ENCODE assay signal across 15 mouse cellular contexts in genomic region chr4:98050781-98051180, GRCm38 (mm10).
A peak's percentile ranks its signal among the peaks of the same experiment; 100 is the strongest.
DNase-seq lines count a peak whose midpoint lies in the region; ATAC-seq and TF ChIP-seq lines count a peak whose summit lies in the region.
"Had no signal": no experiment of that assay in that cellular context is flagged by ENCODE, and none has a peak within 500 bp of the region (broad histone marks: within the 10 kb centered on the region; RNA-seq: fewer than 3 reads in every experiment).

No protein-coding gene starts in this region.

- H3K36me3 ChIP-seq in intestine, embryonic 15.5 days, result no peaks in the 10 kb centered on the region
- no peaks in the 10 kb centered on the region for H3K36me3 ChIP-seq in intestine, postnatal 0 days (ENCODE audit: control insufficient read depth, insufficient read depth)
- H3K36me3 ChIP-seq in stomach, embryonic 14.5 days (ENCODE audit: control insufficient read depth, insufficient read depth, low read length), result no peaks in the 10 kb centered on the region
- H3K36me3 ChIP-seq in stomach, postnatal 0 days (ENCODE audit: control insufficient read depth, insufficient read depth, low read length), result no peaks in the 10 kb centered on the region
- no peaks in the 10 kb centered on the region; the same call in 1 of the 2 replicates for H3K36me3 ChIP-seq in limb, embryonic 11.5 days (ENCODE audit: control insufficient read depth, insufficient read depth, low read length)
- no peaks in the 10 kb centered on the region for H3K36me3 ChIP-seq in embryonic facial prominence, embryonic 10.5 days (replicated peaks)

- peaks cover 5% of the 10 kb centered on the region for H3K4me1 ChIP-seq in intestine, embryonic 15.5 days (replicated peaks)
- no peaks in the 10 kb centered on the region for H3K4me1 ChIP-seq in intestine, postnatal 0 days (replicated peaks; ENCODE audit: control insufficient read depth, insufficient read depth, low read length)
- peaks cover 19% of the 10 kb centered on the region; the same call in 1 of the 2 replicates for H3K4me1 ChIP-seq in stomach, embryonic 14.5 days (ENCODE audit: control insufficient read depth, insufficient read depth, low read length)
- H3K4me1 ChIP-seq in stomach, postnatal 0 days (replicated peaks; ENCODE audit: control insufficient read depth, insufficient read depth), result no peaks in the 10 kb centered on the region
- H3K4me1 ChIP-seq in limb, embryonic 11.5 days (ENCODE audit: control insufficient read depth, insufficient read depth, low read length), result peaks cover 22% of the 10 kb centered on the region
- peaks cover 21% of the 10 kb centered on the region for H3K4me1 ChIP-seq in embryonic facial prominence, embryonic 10.5 days

- no peaks in the 10 kb centered on the region for H3K27me3 ChIP-seq in intestine, embryonic 15.5 days (replicated peaks)
- H3K27me3 ChIP-seq in intestine, postnatal 0 days (replicated peaks; ENCODE audit: control insufficient read depth, insufficient read depth, low read length), result no peaks in the 10 kb centered on the region
- no peaks in the 10 kb centered on the region for H3K27me3 ChIP-seq in stomach, embryonic 14.5 days (ENCODE audit: control insufficient read depth, insufficient read depth, low read length)
- H3K27me3 ChIP-seq in stomach, postnatal 0 days (ENCODE audit: control insufficient read depth, insufficient read depth, low read length), result no peaks in the 10 kb centered on the region
- no peaks in the 10 kb centered on the region for H3K27me3 ChIP-seq in limb, embryonic 11.5 days (ENCODE audit: control insufficient read depth, insufficient read depth, low read length)
- H3K27me3 ChIP-seq in embryonic facial prominence, embryonic 10.5 days (replicated peaks; ENCODE audit: low read depth, poor library complexity, severe bottlenecking), result no peaks in the 10 kb centered on the region

- WGBS in intestine, embryonic 15.5 days, result 33% methylated on average over 10 of the region's 10 CpGs
- WGBS in intestine, postnatal 0 days, result 41% methylated on average over 10 of the region's 10 CpGs
- WGBS in stomach, embryonic 14.5 days, result 32% methylated on average over 10 of the region's 10 CpGs
- 56% methylated on average over 10 of the region's 10 CpGs for WGBS in stomach, postnatal 0 days
- WGBS in limb, embryonic 11.5 days, result 37% methylated on average over 10 of the region's 10 CpGs
- 80% methylated on average over 10 of the region's 10 CpGs for WGBS in embryonic facial prominence, embryonic 10.5 days

- TF ChIP-seq CTCF in intestine, postnatal 0 days (IDR thresholded peaks at IDR 0.05; ENCODE audit: low read depth), result no peak
- TF ChIP-seq CTCF in stomach, postnatal 0 days (IDR thresholded peaks at IDR 0.05; ENCODE audit: low read depth), result no peak

- H3K27ac ChIP-seq in intestine, embryonic 15.5 days, result no peak overlapping the region
- no peak overlapping the region for H3K27ac ChIP-seq in intestine, postnatal 0 days (ENCODE audit: low read depth, low read length)
- H3K27ac ChIP-seq in stomach, embryonic 14.5 days (ENCODE audit: low read length), result 0 out of 2 replicates have a peak overlapping the region, but pooled peaks have one; percentile 27
- H3K27ac ChIP-seq in stomach, postnatal 0 days (replicated peaks), result no peak overlapping the region
- H3K27ac ChIP-seq in limb, embryonic 11.5 days (replicated peaks; ENCODE audit: low read depth, low read length), result no peak overlapping the region; the same call in 1 of the 2 replicates
- no peak overlapping the region for H3K27ac ChIP-seq in embryonic facial prominence, embryonic 10.5 days (replicated peaks)
- H3K27ac ChIP-seq: layer of hippocampus, adult 2 months had no signal

- ATAC-seq in intestine, embryonic 15.5 days, result peak; percentile 49; the same call in 1 of the 2 replicates
- no peak for ATAC-seq in intestine, postnatal 0 days
- ATAC-seq in stomach, embryonic 14.5 days (ENCODE audit: insufficient number of reproducible peaks, insufficient read depth, low FRiP score, low read depth), result no peak
- no peak for ATAC-seq in stomach, postnatal 0 days (ENCODE audit: low FRiP score, low TSS enrichment)
- ATAC-seq in limb, embryonic 11.5 days (ENCODE audit: insufficient number of reproducible peaks, low FRiP score, low TSS enrichment, low read depth), result no peak
- ATAC-seq in erythroblast, adult 5-6 weeks (replicated peaks; ENCODE audit: low FRiP score, poor library complexity, severe bottlenecking), result no peak

- no peak overlapping the region for H3K4me3 ChIP-seq in intestine, embryonic 15.5 days (replicated peaks)
- no peak overlapping the region for H3K4me3 ChIP-seq in intestine, postnatal 0 days (ENCODE audit: low read depth, low read length)
- H3K4me3 ChIP-seq in stomach, embryonic 14.5 days (ENCODE audit: low read depth, low read length), result no peak overlapping the region
- no peak overlapping the region for H3K4me3 ChIP-seq in stomach, postnatal 0 days (ENCODE audit: low read depth, low read length)
- H3K4me3 ChIP-seq in limb, embryonic 11.5 days (ENCODE audit: low read depth, low read length), result no peak overlapping the region
- H3K4me3 ChIP-seq in embryonic facial prominence, embryonic 10.5 days, result no peak overlapping the region
- H3K4me3 ChIP-seq: layer of hippocampus, adult 2 months; myocyte had no signal

- no peak overlapping the region for H3K4me2 ChIP-seq in intestine, embryonic 15.5 days (replicated peaks)
- H3K4me2 ChIP-seq in intestine, postnatal 0 days (replicated peaks; ENCODE audit: low read depth), result no peak overlapping the region
- no peak overlapping the region for H3K4me2 ChIP-seq in stomach, embryonic 14.5 days (replicated peaks; ENCODE audit: low read depth, low read length)
- no peak overlapping the region for H3K4me2 ChIP-seq in stomach, postnatal 0 days (replicated peaks; ENCODE audit: low read depth)
- no peak overlapping the region for H3K4me2 ChIP-seq in limb, embryonic 11.5 days (ENCODE audit: low read depth, severe bottlenecking)

- DNase-seq in stomach, postnatal 0 days (ENCODE audit: low spot score), result no peak
- peak; percentile 60 for DNase-seq in limb, embryonic 11.5 days (ENCODE audit: low spot score)
- no peak for DNase-seq in cerebellum, adult 11 months
- DNase-seq in embryonic facial prominence, embryonic 10.5 days (ENCODE audit: low spot score), result no peak
- DNase-seq: adrenal gland, adult 8-10 months; cerebellum, adult 18-20 months; gastrocnemius, postnatal 25 days; kidney, adult 2 months; lung, adult 2 months had no signal

- no peaks in the 10 kb centered on the region for H3K9me3 ChIP-seq in intestine, embryonic 15.5 days
- H3K9me3 ChIP-seq in intestine, postnatal 0 days (ENCODE audit: control insufficient read depth), result no peaks in the 10 kb centered on the region
- H3K9me3 ChIP-seq in stomach, embryonic 14.5 days (ENCODE audit: control insufficient read depth, low read depth, low read length), result no peaks in the 10 kb centered on the region
- no peaks in the 10 kb centered on the region for H3K9me3 ChIP-seq in stomach, postnatal 0 days (ENCODE audit: control insufficient read depth, low read length)
- no peaks in the 10 kb centered on the region for H3K9me3 ChIP-seq in limb, embryonic 11.5 days (ENCODE audit: control insufficient read depth, low read length)
- H3K9me3 ChIP-seq in embryonic facial prominence, embryonic 10.5 days, result no peaks in the 10 kb centered on the region

- no peak for TF ChIP-seq EP300 in stomach, postnatal 0 days (optimal IDR thresholded peaks at IDR 0.05)

- no peak overlapping the region for H3K9ac ChIP-seq in intestine, embryonic 15.5 days
- H3K9ac ChIP-seq in intestine, postnatal 0 days (ENCODE audit: low read depth, low read length), result no peak overlapping the region
- no peak overlapping the region for H3K9ac ChIP-seq in stomach, embryonic 14.5 days (replicated peaks; ENCODE audit: low read depth, low read length)
- H3K9ac ChIP-seq in stomach, postnatal 0 days (ENCODE audit: low read length), result no peak overlapping the region
- H3K9ac ChIP-seq in limb, embryonic 11.5 days (ENCODE audit: low read length), result no peak overlapping the region
